Mouse (Mus musculus) embryo, embryonic 10 days (tissue): ENCODE results near the gene Pkd1l2.

Experiments used
- DNase-seq: peaks from one replicate; pipeline ENCODE4 v3.0.0-alpha.2; 2015; ENCODE audit warnings: low spot score

Gene Pkd1l2

GRCm38 (mm10) chr8:116975066-116975465 is 107.2 kb downstream of the Pkd1l2 start:
- DNase-seq: no peak

GRCm38 (mm10) chr8:116969531-116969930 is 112.7 kb downstream of the Pkd1l2 start:
- DNase-seq: no peak

- no peak for DNase-seq
Observed at GRCm38 (mm10) chr8:116954415-116954814, 127.8 kb downstream of the Pkd1l2 start.

- no peak for DNase-seq
Observed at GRCm38 (mm10) chr8:116952428-116952827, 129.8 kb downstream of the Pkd1l2 start.

- DNase-seq: no peak
Observed at GRCm38 (mm10) chr8:116951778-116952177, 130.5 kb downstream of the Pkd1l2 start.

- DNase-seq: no peak
Observed at GRCm38 (mm10) chr8:116951369-116951768, 130.9 kb downstream of the Pkd1l2 start.

GRCm38 (mm10) chr8:116947589-116947988 is 134.7 kb downstream of the Pkd1l2 start:
- DNase-seq: no peak

GRCm38 (mm10) chr8:116946851-116947250 is 135.4 kb downstream of the Pkd1l2 start:
- no peak for DNase-seq

GRCm38 (mm10) chr8:116946268-116946838 is 135.9 kb downstream of the Pkd1l2 start:
- no peak for DNase-seq
